Mouse (Mus musculus): ENCODE results near the gene Slc26a9.
"Not testable (repeated sequence)": the region's sequence is repeated elsewhere in the genome, so short reads cannot be mapped to it uniquely, and the experiment has no call there.

The Slc26a9 gene

DNA sequence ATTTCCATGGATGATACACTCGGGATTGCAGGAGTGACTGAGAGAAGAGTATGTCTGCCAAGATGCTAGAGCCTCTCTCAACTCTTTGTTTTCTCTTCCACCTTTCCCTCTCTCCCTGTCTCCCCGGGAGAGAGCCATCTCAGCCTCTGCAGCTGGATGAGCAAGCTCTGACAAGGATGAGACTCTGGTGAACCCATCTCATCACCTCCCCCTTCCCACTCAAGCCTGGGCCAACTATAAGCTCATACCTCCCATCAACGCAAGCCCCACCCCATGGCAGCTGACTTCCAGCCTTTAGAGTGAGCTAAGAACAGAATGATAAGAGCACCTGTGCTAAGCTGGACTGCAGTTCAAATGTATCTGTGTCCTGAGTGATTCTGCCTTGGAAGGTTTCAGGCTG, 25.5 kb downstream of the Slc26a9 start:
- DNase-seq (ENCODE audit: low spot score in 2 of 2) = no peak

DNA sequence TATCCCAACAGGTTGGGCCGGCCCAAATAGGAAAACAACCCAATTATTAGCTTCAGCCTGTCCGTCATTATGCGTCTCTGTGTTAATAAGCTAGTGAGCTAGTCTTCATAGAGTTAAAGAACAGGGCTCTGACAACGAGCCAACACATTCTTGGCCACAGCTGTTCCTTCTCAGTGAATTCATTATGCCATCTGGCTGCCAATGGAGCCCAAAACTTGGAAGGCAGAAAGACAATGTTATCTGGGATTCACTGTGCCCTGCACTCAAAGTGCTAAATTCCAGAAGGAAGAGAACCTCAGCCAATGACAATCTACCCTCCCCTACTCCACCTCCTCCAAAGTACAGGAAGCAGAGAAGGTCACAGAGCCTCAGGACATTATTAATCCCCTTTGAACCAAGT, 26.8 kb downstream of the Slc26a9 start:
- no peak for DNase-seq (ENCODE audit: low spot score in 2 of 2)

DNA sequence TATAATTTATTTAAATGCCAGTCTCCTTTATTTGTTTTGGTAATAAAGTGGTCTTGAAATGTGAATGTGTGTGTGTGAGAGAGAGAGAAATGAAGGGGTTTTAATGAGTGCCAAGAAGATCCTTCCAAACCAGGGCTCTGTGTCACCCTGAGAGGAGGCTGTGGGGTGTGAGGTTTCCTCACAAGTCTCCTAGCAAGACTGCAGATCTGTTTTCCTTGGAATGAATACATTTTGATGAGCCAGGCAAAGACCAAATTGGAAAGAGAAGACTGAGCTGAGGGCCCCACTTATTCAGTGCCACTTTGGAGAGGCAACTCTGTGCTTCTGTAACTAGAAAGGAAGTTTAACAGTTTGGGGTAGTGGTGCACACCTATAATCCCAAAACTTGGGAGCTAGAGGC, 27.6 kb downstream of the Slc26a9 start:
- no peak for DNase-seq (ENCODE audit: low spot score in 2 of 2)

DNA sequence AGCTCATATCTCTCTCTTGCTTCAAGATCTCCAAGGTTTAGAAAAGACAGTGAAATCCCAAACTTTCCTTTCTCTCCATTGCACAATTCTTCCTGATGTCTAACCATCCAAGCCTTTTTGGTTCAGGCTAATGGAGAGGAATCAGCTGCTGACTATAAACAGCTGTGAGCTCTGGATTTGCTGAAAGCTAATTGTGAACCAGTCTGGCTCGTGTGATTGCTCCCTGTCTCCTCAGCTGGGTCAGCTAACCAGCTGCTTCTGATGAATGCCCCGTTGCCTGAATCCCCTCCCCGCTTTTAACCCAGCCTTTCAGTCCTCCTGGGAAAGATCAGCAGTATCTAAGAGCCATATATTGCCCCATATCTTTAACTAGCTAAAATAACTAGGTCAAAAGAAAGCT, 50.8 kb downstream of the Slc26a9 start:
- no peak for DNase-seq (ENCODE audit: low spot score in 2 of 2)

GRCm38 (mm10) chr1:131795171-131795570, 51.3 kb downstream of the Slc26a9 start:
- DNase-seq (ENCODE audit: low spot score in 2 of 2) = no peak

DNA sequence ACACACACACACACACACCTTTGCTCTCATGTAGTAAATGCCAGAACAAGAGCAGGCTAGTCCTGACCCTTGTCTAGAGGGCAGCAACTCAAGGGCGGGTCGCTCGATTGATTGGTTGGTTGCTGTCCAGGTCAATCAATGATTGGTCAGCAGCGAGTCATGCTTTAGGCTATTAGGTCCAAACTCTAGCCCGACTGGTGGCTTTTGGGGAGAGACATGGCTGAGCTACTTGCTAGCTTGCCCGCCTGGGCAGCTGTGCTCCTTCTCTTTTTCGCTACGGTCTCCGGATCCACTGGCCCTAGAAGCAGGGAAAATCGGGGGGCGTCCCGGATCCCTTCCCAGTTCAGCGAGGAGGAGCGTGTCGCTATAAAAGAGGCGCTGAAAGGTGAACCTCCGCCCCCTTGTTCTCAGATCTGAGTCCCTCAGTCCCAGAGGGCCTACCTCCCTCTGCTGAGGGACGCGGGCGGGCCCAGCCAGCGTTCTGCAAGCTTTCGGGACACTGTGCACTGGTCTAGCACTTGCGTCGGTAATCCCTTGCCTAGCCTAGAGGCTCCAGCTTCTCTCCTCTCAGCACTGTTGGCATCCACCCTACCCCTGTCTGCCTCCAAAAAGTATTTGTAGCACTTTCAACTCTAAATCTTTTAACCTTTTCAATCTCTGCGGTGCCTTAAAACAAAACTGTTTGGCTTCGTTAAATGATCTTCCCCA, 53.5 kb downstream of the Slc26a9 start, which contains the start of gene Pm20d1:
Gene Pm20d1 (plus strand): TSS at position 180 of the 708 bp plus-strand sequence.
- DNase-seq (ENCODE audit: low spot score in 2 of 2) = peak; percentile 69 to 79

DNA sequence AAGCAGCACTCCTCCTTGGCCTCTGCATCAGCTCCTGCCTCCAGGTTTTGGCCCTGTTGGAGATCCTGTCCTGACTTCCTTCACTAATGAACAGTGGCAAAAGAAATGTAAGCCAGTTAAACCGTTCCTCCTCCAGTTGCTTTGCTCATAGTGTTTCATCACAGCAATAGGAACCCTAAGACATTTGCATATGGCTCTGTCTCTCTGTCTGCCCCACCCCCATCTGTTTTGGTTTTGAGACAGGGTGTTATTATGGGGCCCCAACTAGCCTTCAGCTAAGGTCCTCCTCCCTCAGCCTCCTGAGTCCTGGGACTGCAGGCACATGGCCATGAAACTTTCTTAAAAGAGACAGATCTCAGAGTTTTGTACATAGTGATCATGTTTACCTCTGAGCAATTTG, 56.2 kb downstream of the Slc26a9 start:
- DNase-seq (ENCODE audit: low spot score in 2 of 2) = no peak

GRCm38 (mm10) chr1:131801071-131801470, 57.2 kb downstream of the Slc26a9 start:
- DNase-seq (ENCODE audit: low spot score in 2 of 2) = no peak

DNA sequence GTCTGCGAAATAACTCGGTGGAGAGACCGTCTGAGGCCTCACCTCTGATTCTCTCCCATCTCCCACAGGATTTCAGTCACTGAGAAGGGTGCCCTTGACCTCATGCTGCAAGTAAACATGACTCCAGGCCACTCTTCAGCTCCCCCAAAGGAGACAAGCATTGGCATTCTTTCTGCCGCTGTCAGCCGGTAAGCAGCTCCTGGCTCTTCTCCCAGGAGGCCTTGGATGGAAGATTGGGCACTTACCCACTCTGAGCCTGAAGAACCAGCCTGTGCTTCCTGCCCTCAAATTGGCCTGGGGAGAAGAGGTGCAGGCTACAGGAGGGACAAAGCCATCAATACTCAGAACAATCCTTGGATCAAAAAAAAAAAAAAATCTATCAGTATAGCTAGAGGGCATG, 58.8 kb downstream of the Slc26a9 start:
- no peak for DNase-seq (ENCODE audit: low spot score in 2 of 2)

DNA sequence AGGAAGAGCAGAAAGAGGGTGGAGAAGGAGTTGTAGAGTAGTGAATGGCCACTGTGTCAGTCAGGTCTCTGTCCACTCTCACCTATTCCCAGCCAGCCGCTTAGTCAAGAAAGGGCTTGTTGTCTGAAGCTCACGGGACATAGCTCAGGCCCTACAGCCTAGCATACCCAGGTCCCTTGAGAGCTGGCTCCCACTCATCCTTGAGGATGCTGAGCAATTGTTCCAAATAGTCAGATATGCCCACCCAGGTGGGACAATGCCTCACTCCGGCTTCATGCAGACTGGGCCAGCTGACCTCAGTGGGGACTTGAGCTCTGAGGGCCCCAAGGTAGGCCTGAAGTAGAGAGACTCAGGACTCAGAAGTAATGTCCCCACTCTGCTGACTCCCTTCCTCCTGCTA, 60.3 kb downstream of the Slc26a9 start:
- no peak for DNase-seq (ENCODE audit: low spot score in 2 of 2)

GRCm38 (mm10) chr1:131808986-131809385, 65.2 kb downstream of the Slc26a9 start:
- DNase-seq (ENCODE audit: low spot score in 2 of 2) = no peak

- no peak for DNase-seq (ENCODE audit: low spot score in 2 of 2)
Observed at GRCm38 (mm10) chr1:131809651-131810050, 65.8 kb downstream of the Slc26a9 start.

DNA sequence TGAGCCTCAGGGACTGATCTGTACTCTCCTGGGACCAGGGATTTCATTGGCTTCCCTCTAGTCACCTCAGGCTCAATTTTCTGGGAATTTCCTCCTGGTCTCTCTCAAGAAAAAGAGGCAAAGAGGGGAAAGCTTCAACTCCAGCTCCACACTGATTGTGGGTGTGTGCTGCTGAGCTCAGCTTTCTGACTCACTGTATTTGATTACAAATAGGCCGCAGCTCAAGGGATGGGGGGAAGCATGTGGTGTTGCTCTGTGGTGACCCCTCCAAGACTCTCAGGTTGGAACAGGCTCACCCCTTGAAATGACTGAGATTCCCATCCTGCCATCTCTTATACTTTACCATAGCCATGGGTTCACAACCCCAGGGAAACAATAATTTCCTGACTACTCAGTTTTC, 67.6 kb downstream of the Slc26a9 start:
- DNase-seq (ENCODE audit: low spot score in 2 of 2) = no peak

DNA sequence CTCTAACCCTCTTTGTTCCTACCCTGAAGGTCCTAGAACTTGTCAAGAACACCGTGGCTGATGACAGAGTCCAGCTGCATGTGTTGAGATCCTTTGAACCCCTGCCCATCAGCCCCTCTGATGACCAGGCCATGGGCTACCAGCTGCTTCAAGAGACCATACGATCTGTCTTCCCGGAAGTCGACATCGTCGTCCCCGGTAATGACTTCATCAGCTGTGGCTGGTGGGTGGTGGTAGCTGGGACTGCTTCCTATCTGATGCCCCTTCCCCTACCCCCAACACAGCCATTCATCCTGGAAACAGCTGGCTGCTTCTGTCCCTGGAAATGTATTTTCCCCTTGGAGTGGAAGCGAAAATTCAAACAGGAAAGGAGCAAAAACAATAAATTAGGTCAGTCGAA, 68.2 kb downstream of the Slc26a9 start:
- no peak for DNase-seq (ENCODE audit: low spot score in 2 of 2)

- DNase-seq (ENCODE audit: low spot score in 2 of 2) = no peak
Observed at GRCm38 (mm10) chr1:131812631-131813295, 68.9 kb downstream of the Slc26a9 start.

DNA sequence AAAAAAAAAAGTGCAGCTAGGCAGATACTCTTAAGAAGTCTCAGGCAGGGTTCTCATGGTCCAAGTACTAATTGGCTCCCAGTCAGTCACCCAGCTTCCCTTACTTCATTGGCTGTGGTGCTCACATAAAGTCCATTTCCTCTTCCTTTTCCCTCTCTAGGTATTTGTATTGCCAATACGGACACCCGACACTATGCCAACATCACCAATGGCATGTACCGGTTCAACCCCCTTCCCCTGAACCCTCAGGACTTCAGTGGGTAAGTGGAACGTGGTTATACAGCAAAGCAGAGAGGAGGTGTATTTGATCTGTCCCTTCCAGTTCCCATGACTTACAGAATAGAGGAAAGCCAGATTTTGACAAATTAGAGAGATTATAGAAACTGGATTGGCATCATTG, 69.9 kb downstream of the Slc26a9 start:
- DNase-seq (ENCODE audit: low spot score in 2 of 2) = no peak

DNA sequence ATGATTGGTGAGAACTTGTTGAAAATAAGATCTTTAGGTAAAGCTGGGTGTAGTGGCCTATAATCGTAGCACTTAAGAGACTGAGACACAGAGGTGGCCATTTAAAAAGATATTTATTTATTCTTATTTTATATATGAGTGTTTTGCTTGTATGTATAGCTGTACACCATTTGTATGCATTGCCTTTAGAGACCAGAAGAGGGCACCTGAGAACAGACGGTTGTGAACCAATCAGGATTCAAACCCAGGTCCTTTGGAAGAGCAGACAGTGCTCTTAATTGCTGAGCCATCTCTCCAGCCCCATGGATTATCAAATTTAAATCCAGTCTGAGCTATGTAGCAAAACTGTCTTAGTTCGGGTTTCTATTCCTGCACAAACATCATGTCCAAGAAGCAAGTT, 70.4 kb downstream of the Slc26a9 start:
- no peak for DNase-seq (ENCODE audit: low spot score in 2 of 2)

GRCm38 (mm10) chr1:131816886-131817285, 73.1 kb downstream of the Slc26a9 start:
- DNase-seq (ENCODE audit: low spot score in 2 of 2) = no peak

- not testable (repeated sequence) for DNase-seq (ENCODE audit: low spot score in 2 of 2)
Observed at GRCm38 (mm10) chr1:131820353-131820752, 76.5 kb downstream of the Slc26a9 start.

- no peak for DNase-seq (ENCODE audit: low spot score in 2 of 2)
Observed at GRCm38 (mm10) chr1:131820887-131821328, 77.1 kb downstream of the Slc26a9 start.
